Mouse (Mus musculus) lung, postnatal 10 days (tissue): Measurements from ENCODE around the gene Gli1.

Experiments
- DNase-seq: peaks from one replicate; pipeline ENCODE4 v3.0.0; 2021

Gene Gli1

DNA sequence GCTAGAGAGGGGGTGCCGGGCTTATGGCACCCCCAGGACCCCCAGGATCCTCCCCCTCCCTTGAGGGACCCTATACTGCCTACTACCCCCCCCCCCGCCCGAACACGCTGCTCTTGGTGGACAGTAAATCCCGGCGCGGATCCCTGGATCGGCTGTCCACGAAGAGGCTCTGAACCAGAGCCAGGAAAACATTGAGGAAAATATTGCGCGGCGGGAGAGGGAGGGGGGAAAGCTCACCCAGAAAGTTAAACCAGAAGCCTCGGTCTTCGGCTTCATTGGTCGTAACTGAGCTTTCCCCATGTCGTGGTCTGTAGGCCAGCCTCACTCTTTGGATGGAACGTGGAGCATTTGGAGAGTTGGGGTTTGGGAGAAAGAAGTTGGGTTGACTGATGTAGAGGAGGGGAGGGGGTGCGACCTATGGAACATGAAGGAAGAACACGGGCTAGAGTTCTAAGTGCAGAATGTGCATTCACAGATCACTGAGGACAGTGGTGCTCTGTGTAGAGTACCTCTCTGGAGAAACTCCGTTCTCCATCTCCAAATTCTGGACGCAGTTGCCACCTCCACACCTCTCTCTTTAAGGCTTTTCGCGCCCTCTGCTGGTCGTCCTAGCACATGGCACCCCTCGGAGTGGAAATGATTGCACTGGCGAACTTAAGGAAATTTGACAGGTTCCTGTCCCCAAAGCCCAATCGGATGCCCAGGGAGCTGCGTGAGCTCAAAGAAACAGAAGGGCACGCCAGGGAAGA lies at the start of gene Gli1:
Gli1 (minus strand) TSS at position 84 of the 749 bp plus-strand sequence.
- peak; percentile 94 for DNase-seq

GRCm38 (mm10) chr10:127381743-127382134 lies 40.0 kb upstream of the Gli1 start:
- DNase-seq: no peak

DNA sequence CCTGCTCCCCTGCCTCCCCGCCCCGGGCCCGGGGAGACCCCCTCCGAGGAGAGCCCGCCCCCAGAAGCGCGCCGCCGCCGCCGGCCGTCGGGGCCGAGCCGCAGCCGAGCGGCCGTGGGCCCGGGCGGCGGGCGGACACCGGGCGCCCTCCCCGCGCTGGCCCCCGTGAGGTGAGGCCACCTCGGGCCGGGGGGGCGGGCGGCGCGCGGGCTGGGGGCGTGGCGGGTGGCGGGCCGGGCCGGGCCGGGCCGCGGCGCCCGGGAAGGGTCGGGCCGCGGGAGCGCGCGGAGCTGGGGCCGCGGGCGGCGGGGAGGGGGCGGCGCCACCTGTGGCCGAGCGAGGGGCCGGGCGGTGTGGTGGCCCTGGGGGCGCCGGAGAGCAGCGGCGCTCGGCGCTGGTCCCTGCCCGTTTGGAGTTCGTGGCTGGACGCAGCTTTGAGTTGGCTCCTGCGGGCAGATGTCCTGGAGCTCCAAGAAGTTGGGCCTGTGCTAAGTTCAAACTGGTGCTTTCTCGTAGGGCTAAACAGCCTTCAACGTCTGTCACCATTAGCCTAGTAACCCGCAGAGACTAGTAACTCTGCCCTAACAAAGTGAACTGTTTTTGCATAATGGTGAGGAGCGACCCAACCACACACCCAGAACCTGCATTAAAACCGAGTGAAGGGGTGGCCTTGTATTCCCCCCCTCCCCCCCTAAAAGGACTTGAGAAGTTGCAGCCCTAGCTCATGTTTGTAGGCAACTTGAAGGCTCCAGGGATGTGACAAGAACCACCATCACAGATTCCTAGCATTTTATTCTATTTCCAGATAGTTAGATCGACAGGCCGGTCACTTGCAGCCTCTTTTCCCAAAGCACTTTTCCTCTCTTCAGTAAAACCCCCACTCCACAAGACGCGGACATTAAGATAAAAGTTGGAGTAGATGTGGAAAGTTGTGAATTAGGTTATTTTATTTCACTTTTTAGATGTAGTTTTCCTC lies 39.3 kb upstream of the Gli1 start:
- peak; percentile 76 for DNase-seq

DNA sequence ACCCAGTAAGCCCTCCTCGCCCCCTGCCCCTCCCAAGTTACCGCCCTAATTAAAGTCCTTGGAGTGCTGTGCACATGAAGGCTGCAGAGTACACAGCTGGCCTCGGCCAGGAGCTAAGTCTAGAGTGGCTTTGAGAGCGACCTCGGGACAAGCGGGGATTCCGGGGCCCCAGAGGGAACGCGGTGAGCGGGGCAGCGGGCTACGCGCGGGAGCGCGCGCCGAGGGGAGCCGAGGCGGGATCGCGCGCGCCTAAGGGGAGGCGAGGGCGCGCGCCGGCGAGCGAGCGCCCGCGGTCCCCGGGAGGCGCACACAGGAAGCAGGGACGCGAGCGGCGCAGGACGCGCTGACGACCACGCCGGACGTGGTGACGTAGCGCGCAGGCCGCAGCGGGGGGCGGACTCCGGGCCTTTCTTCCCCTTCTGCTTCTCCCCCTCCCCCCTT lies 38.5 kb upstream of the Gli1 start, which contains the start of gene R3hdm2:
R3hdm2 (plus strand) TSS at position 77 of the 441 bp plus-strand sequence.
- peak; percentile 96 for DNase-seq

GRCm38 (mm10) chr10:127379654-127380053 lies 37.9 kb upstream of the Gli1 start:
- no peak for DNase-seq

DNA sequence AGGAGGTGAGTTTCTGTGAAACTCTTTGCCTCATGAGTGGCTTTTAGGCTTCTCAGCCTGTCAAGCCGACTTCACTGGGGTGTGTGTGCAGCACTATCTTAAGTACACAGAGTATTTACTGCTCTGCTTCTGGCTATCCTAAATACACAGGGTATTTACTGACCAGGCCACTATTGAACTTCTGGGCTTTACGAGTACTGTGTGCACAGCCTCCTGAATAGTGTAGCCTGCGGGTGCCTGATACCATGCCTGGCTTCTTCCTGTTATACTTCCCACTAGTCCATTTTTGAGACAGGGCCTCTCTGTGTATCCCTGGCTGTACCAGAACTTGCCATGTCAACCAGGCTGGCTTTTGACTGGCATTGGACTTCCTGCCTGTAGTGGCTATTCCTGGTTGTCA lies 35.9 kb upstream of the Gli1 start:
- DNase-seq: no peak

GRCm38 (mm10) chr10:127371023-127371422 lies 29.2 kb upstream of the Gli1 start:
- no peak for DNase-seq

GRCm38 (mm10) chr10:127369834-127370820 lies 28.4 kb upstream of the Gli1 start, which contains the start of gene Inhbc:
Inhbc (minus strand) TSS chr10:127370431.
- DNase-seq: no peak

DNA sequence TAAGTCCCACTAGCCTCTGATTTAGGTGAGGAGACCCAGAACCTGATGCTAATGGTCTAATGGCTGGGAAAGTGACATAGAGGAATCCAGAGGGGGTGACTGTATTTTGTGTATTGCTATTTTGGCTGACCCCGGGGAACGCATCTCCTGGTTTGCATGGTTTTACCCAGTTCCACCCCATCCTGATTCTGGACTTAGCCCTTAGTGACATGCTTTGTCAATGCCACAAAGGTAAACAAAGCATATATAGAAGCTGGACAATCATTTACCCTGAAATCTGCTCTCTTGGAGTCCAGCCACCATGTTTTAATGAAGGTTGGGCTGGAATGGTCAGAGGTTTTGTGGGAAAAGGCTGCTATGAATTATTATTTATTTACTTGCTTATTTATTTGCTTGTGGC lies 26.5 kb upstream of the Gli1 start:
- no peak for DNase-seq

- DNase-seq: no peak
Observed at GRCm38 (mm10) chr10:127367116-127367515, 25.3 kb upstream of the Gli1 start.

DNA sequence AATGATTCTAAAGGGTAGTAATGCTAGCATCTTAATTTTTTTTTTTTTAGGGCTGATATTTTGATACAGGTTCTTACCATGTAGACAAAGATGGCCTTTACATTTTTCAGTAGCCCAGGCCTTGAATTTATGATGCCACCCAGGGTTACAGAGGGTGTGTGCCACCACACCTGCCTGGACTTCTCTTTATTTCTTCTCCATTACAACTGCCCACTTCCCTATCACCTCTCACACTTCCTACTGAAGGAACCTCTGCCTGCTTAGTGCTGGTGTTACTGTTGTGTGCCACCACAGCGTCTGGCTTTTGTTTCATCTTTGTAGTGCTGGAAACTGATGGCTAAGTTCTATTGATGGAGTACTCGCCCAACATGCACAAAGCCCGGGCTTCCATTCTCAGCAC lies 18.9 kb upstream of the Gli1 start:
- no peak for DNase-seq

DNA sequence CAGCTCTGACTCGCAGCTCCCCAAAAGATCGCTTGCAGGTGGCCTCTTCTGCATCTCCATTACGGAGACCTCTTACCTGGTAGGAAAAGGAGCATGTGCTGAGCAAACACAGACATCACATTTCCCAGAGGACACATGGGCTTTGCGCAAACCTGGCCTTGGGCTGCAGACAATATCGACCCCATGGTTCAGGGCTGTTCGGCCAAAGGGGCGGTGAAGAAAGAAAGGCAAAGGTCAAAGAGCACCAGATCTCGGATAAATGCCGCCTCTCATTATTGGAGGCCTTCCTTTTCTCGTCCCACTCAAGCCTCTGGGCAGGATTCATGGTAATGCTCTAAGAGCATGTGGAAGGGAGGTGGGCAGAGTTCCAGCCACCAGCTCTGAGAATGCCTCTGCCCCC lies 13.6 kb upstream of the Gli1 start:
- DNase-seq: no peak

DNA sequence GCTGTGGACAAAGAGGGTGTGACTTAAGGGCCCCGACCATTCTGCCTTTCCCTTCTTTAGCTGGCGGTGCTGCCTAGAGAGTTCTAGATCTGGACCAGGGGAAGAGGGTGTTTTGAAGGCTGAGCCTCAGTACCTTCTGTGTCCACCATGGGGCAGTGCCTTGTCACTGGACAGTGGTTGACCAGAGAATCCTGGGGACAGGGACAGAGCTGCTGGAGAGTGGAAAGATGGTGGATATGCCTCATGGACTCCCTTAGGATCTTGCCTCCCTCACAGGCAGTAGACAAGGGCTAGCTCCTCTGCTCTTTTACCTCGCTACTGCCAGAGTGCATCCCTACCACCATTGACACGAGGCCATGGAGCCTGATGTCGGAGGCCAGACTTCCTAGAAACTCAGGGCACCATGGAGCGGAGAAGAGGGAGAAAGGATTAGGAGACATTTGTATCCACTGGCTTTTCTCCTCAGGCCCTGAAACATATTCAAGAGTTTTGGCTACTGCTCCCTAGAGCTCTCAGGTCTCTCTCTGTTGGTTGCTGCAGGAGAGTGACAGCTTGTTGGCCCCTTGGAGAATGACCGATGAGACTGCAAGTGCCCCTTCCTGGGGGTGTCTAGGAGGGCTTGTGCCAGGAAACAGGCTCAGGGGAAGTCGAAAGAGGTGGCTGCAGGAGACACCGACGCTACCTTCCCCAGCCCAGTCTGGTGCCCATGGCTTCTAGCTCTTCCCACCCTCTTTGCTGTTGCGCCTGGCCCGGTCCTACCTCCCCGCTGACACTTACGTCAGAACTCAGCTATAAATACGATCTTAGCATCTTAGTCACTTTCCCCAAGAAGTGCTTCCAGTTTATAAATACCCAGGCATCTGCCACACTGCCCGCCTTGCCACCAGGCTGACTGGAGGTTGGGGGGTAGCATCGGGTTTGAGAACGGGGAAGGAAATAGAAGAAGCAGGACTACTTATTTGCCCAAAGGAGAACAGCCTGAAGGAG lies 12.4 kb upstream of the Gli1 start, which contains the start of gene Inhbe:
Inhbe (minus strand) TSS at position 503 of the 987 bp plus-strand sequence.
- DNase-seq: peak; percentile 53

- DNase-seq: no peak
Observed at GRCm38 (mm10) chr10:127352766-127353165, 11.0 kb upstream of the Gli1 start.

DNA sequence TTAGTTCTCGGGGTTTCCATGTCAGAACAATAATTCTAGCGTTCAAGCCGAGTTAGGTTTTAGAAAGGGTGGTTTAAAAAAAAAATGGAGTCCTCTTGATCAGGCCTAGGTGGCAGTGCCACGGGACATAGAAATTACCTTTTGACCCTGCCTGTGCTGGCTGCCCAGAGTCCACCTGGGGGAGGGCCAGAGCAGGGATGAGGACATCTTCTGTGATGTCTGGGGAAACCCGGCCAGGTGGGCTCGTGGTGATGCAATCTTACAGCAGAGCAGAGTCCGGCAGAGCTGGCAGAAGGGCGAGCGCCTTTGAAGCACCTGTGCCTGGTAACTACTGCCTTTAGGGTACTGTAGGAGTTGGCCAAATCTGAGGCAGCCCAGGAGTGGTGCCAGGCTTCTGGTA lies 10.4 kb upstream of the Gli1 start:
- no peak for DNase-seq

GRCm38 (mm10) chr10:127351719-127352118 lies 9.9 kb upstream of the Gli1 start:
- no peak for DNase-seq

- no peak for DNase-seq
Observed at GRCm38 (mm10) chr10:127351285-127351595, 9.5 kb upstream of the Gli1 start.

DNA sequence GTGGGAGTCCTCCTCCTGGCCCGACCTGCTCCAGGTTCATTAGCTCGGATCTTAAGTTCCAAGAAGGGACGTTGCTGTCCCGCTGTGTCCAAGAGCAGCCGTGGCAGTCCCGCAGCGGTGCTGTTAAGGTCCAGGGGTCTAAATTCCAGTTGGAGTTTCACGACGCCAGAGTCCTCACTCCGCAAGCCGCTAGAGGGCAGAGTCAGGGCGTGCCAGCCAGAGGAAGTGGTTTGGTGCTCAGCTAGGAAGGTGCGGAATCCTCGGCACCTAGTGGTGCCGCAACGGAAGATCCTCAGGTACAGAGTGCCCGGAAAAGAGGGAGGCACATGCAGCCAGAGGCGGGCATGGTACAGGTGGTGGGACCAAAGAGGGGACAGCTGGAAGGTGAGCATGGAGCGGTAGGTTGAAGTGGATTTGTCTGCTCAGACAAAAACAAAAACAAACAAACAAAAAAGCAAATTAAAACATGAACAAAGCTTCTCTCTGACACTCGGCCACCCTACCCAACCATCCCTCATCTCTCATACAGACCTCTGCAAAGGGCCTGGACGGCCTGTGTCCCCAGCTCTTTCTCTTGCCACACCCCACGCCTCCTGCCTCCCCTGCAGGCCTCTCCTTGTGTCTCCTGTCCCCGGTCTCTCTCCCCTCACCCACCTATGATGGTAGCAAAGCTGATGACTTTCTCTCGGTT lies 9.0 kb upstream of the Gli1 start:
- DNase-seq: peak; percentile 80

DNA sequence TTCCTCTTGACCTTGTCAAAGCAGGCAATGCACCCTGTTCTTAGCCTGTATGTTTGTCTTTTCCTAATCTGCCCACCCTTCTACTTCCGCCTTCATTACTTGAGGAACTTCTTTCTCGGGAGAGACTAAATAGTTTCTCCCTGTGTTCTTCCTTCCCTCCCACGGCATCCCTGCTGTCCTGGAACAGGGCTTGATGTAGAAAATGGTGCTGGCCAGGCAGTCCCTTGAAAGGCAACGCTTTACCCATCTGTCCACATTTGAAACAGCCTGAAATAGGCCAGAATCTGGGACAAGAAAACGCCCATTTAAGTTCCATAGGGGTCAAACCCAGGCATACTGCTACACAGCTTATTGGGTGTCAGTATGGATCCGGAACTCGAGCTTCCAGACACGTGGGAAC lies 8.0 kb upstream of the Gli1 start:
- DNase-seq: no peak

DNA sequence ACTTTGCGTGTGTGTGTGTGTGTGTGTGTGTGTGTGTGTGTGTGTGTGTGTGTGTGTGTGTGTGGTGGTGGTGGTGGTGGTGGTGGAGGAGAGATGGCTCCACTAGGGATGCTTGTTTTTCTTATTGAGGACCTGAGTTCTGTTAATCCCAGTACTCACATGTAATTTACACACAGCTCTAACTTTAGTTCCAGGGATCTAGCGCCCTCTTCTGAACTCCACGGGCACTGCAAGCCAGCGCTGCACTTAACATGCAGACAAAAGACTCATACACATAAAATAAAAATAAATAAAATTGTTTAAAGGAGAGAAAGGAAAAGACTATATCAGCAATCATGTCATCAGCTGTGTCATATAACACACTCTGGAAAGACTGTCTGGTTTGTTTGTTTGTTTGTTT lies 7.2 kb upstream of the Gli1 start:
- DNase-seq: no peak

DNA sequence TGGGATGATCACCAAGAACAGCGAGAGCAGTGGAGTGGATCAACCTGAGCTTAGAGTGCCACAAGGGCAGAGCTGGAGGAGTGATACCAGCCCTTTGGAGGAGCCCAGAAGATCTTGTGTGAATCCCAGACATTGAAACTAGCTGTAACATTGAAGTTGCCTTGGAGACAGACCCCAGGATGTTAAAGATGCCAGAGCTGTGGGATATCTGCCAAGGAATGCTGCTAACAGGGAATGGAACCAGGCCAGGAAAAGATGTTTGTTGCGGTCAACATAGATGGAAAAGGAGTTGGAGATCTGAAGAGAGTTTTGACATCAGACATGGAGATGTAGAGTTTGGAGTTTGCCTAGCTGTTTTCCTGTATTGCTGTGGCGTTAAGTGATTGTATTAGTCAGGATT lies 4.4 kb upstream of the Gli1 start:
- DNase-seq: no peak
